Mouse (Mus musculus) 416B (cell line): ENCODE data around the gene Cdk5r1.

Source experiments
- DNase-seq: peaks from one replicate; pipeline ENCODE4 v3.0.0; 2011; ENCODE audit warnings: low read depth

Cdk5r1 gene

DNA sequence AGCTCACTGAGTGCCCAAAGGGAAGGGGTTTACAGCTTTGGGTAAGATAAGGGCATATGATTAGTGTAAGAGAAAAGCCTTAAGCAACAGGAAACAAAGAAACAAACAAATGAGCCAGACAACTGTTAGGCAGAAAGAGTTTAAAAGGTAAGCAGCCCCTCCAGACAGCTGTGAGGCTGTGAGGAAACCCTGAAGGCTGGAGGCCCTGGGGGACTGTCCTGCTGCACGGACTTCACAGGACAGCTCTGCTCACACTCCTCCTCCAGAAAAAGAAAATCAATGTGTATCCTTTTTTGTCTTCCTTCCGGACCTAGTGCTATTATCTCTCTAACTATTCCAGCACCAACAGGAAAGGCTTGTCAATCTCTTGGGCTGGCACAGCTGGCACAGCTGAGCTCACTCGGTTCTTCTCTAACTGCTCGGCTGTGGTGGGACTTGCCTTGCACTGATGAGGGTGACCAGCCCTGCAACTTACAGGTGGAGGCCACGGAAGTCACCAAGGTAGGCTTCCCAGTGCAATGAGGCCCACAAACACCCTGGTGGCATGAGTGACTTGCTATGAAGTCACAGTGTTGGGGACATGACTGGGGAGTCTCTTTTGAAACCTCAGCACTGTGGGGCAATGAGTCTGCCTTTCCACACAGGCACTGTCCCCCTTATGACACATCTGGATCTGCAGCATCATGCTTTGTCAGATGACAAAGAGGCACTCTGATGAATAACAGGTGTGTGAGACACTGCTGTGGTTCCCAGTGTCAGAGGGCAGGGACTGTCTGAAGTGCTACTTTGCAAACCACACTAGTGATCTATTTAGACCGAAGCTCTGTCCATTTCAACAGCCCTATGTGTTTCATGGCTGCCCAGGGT is 27.9 kb downstream of the Cdk5r1 start:
- peak; percentile 53 for DNase-seq

DNA sequence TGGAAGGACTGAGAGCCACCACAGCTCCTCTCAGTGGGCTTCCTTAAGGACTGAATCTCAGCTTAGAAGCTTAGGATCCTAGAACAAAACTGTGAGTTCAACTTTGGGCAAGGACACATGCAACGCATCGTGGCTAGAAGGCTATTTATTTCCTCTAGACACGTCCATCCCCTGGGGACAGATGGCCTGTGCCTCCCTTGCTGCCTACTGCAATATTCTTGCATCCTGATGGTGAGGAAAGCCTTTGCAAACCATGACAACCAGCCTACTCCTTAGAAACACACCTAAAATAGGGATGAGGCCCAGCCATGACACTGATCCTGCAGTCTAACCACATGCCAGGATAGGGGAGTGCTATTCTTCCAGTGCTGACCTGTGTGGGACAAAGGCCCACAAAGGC is 28.8 kb downstream of the Cdk5r1 start:
- no peak for DNase-seq

DNA sequence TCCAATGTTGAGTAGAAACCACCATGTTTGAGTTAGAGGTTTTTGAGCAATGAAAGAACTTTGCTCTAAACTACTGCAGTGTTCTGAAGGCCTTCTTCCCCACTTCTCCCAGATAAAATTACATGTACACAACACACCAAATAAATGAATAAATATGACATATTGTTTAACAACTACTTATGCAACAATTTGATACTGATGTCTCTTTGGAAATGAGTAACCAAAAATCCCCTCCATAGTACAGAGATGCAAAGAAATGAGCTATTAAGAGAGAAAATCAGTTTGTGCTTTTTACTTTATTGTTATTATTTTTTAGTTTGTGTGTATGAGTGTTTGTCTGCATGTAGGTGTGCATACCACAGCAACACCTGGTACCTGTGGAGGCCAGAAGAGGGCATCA is 29.7 kb downstream of the Cdk5r1 start:
- DNase-seq = no peak

DNA sequence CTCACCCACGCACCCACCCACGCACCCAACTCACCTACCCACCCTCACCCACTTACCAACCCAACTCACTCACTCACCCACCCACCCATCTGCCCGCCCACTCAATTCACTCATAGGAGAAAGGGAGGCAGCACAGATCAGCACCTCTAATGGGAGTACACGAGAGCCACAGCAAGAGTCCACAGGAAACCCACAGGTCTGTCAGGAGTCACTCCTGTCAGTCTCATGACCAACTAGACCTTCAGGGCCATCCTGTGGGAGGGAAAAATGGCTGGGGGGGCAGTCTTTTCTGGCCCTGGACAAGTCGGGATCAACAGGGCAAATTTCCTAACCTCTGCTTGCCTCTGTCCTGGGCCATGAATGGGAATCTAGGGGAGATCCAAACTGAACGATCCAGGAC is 31.0 kb downstream of the Cdk5r1 start:
- DNase-seq = no peak

DNA sequence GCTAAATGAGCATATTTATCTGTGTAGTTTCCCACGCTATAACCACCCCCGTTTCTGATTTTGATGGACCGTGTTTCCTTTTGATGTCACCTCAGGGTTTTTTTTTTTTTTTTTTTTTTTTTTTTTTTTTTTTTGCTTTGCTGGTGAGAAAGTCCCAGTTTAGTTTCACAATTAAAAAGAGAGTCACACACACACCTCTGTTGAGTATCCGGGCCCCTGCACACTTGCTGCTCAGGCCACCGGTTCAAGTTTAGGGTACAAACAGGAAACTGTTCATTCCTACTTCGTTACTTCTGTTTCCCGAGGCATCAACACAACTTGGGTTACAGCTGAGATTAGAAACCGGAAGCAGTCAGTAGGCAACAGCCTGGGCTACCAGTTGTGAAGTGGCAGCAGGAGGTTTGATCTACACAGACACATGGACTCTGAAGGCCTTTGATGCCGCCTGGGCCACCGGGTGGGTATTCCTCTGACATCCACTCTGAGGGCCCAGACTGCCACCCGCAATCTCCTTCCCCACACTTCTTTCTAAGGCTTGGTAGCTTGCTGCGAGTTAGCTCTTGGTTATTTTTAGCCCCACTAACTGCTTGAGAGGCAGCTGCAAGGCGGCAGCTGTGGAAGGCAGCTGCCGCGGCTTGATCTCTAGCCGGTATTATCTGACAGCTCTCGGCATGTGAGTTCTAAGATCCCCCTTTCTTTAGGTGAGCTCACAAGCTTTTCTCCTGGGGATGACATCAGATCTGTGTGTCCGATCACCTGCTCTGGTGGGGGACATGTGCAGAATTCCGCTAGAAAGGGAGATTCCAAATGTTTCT is 31.7 kb downstream of the Cdk5r1 start:
- DNase-seq = peak; percentile 73

DNA sequence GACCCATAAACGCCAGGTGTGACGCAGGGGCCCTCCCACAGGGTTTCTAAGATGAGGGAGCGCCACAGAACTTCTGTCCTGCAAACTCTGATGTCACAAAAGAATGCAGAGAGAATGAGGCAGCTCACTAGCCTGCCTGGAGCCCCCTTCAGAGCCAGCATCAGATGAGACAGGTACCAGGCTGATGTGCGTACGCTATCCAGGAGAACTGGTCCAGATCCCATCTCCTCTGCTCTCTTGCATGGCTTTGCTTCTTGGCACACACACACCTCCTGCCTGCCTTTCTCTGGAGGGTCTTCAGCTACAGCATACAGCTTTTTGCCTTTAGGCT is 32.3 kb downstream of the Cdk5r1 start:
- DNase-seq = no peak

DNA sequence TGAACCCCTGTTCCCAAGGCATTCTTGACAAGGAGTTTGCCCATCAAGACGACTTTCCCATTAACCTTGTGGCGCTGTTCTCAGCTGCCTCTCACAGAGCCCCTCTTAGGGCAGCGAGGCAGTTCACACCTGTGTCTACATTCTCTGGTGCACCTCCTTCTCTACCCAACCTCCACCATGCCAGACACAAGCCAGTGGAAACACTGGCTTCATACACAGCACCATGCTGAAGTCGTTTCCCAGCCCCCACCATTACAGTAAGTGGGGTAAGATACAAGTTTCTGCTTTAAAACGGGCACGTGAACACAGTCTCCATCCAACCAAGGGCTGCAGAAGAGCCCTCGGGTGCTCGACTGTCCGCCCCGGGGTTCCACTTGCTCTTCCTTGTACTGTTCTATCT is 33.3 kb downstream of the Cdk5r1 start:
- no peak for DNase-seq

DNA sequence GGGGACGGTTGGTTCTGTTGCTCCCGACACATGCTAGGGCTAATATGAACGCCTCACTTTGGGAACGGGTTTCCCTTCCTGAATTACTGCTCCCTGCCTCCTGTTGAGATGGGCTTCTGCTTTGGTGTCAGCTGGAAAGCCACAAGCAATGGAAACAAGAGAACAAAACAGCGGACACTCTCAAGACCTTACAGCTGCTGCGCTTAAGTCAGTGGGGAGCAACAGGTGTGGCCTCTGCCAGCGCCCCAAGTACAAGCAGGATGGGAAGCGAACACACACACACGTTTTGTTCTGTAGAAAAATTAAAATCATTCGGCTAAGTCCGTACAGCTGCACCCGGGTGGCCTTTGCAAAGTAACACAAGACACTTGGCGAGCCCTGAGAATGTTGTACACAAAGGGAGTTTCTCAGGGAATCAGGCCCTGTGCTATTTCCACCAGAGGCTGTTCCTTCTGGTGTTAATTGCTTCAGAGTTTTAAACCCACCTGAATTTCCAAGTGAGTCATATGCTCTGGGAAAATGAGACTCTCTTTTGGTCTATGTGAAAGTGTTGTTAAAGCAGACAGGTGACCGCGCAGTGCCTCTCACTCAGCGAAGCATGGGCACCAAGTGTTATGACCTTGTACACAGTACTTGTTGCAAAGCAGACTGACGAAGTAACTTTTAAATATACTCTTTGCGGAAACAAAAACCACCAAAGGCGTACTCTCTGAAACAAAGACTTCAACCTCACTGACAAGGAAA is 35.7 kb downstream of the Cdk5r1 start:
- DNase-seq = no peak

DNA sequence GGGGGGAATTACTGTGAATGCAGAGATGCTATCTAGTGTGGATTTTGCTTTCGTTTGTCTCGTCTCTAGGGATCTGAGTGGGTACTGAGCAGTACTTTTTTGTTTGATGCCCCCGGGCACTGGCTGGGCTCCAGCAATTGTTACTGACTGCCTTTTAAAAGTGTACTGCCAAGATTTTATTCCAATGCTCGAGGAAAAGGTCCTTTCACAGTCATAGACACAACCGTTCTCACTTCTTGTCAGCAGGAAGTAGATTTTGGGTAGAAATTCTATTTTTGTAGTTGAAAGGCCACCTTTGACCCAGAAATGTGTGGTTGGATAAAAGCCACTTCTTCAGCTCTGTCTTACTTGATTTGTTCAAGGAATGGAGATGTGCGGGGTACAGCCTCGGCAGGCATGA is 37.0 kb downstream of the Cdk5r1 start:
- DNase-seq = no peak

DNA sequence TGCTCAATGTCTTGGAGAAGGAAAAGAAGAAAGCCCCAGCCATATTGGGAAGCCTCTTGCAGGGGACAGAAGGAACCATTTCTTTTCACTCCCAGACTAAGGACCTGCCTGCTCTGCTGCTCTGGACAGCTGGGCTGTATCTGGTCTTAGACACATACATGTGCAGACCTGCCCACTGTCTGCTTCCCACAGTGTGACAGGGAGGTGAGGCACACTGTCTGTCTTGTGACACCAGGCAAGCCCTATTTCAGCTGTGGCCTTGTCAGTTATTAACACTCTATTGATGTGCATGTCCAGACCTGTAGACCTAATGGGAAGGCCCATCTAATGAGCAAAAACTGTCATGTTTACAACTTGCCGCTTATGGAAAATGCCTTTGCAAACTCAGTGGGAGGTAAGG is 38.5 kb downstream of the Cdk5r1 start:
- DNase-seq = no peak

DNA sequence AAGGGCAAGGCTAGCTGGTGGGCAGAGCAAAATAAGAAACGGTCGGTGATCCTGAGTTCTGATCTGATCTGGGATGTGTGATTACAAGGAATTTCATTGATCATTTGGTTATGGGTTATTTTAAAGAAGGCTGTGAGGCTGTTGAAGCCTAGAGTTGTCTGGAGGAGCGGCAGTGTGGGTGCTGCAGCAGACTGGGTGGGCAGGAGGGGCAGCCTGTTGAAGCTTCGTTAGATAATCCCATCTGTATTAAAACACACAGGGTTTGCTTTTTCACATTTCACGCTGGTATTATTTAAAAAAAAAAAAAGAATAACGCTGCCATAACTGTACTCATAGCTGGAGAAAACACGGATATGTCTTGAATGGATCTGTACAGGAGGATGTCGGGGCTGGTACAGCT is 39.1 kb downstream of the Cdk5r1 start:
- no peak for DNase-seq

DNA sequence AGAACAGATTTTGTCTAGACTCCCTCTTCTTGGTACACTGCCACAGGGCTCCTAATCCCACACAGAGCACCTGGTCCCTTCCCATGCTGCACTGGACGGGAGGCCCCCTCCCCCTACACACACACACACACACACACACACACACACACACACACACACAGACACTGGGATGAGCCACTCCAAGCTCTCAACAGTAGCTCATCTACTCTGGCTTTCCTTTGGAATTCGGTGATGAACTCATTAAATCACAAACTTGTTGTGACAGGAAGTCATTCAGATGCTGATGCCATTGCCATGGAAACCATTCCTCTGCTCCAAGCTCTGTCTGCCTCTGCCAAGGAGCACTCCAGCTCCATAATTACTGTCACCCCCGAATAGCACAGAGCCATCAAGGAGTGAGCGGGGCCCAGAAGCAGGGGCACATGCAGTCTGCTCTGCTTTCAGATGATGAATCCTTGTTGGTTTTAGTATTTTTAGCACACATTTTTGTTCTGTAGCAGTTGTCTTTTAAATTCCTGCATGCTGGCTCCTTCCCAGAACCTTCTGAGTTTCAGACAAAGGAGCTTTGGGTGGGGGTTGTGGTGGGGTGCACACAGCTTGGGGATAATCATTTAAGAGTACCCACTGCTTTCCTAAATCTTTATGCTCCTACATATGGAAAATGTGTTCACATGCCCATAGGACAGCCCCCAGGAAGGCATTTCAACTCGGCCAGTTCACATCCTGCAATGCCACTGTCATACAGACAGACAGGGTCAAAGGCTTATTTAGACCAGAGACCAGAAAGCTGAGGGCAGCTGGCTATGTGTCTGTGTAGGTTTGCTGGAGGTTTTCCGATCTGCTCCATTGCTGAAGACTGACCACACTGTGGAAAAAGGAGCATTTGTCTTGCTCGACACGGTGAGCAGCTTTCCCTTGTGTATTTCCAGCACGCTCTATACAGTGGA is 41.9 kb downstream of the Cdk5r1 start:
- DNase-seq = no peak

DNA sequence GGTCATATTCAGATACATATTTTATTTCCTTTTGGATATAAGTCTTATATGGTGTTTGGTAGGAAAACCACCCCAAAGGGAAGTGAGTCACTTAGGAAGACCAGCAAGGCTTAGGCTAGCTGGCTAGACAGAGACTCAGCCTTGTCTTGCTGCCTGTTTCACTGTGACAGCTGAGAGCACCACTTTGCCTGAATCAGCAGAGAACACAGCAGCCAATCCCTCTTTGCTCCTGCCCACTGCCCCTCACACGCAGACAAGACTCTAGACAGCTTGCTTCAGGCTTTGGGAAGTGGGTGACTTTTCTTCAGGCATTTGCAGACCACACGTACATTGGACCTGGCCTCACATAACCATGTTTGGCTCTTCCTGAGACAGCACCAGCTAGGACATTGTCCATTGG is 44.3 kb downstream of the Cdk5r1 start:
- no peak for DNase-seq

DNA sequence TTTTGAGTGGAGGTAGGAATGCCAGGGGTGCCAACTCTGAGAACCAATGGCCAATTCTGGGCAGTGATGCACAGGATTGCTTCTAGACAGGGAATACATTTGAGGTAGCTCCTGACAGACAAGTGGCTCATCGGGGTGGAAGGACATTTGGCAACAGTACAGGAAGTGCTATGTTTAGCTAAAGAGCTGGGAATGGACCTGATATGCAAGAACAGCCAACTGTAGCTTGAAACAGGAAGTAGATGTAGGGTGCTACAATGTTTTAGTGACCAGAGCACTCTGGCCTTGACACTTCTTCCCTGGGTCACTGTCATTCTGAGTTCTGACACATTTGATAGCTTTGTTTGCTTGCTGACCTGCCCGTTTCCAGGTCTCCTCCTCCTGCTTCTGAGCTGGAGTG is 46.0 kb downstream of the Cdk5r1 start:
- DNase-seq = peak; percentile 81

DNA sequence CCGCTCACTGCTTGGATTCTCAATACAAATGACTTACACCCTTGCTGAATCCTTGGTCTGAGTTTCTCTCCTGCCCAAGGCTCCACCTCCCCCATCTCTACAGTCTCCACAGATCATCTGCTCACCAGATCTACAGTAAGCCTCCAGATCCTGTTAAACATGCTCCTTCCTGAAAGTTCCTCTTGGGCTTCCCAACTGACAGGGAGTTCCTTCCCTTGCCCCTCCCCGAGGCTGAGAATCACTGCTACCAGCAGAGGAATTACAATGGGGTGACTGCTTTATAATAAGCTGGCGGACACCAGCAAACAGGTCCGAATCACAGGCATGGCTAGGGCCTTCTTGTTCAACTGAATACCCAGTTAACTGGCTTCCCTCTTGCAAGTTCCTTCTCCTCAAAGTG is 46.6 kb downstream of the Cdk5r1 start:
- DNase-seq = no peak

DNA sequence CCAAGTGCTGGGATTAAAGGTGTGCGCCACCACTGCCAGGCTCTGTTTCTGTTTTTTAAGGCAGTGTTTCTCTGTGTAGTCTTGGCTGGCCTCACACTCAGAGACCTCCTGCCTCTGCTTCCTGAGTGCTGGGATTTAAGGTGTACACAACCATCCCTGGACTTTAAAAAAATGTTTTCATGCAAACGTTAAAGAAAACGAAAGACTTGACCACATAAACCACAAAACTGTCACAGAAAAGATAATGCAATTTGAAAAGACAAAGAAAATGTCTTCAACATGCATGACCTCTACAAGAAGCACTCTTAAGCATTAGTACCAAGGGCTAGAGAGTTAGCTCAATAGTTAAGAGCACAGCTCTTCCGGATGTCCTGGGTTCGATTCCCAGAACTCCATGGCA is 47.4 kb downstream of the Cdk5r1 start:
- peak; percentile 30 for DNase-seq

DNA sequence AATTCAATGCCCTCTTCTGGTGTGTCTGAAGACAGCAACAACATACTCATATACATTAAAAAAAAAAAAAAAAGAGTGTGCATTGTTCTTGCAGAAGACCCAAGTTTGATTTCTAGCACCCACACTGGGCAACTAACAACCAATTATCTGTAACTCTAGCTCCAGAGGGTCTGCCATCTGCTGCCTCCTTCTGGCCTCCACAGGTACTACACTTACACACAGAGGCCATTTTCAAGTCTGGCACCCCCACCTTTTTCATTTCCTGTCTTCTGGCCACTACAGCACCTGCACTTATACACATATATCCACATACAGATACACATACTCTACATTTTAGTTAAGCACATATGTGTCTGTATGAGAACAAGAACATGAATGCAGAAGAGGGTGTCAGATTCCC is 50.9 kb downstream of the Cdk5r1 start:
- peak; percentile 31 for DNase-seq

DNA sequence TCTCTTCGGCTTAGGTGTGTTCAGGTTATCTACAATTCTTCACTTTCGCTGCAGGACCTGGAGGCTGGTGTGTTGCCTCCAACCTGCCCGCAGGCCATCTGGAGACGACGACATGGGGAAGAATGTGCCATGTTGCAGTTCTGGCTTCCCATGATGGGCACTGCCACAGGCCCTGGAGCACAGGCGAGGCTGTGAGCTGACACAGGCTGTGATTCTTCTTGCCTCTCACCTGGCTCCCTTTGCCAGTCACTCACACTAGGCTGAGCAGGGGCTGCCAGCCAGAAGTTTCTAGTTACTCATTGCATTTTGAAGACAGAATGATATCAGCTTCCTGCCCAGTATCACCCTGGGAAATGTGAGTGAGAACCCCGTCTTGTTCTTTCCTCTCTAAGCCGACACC is 52.3 kb downstream of the Cdk5r1 start:
- DNase-seq = no peak
